Mouse (Mus musculus): ENCODE results near the gene Lrrc56. TPM values are rescaled to one million over a fixed set of nuclear protein-coding genes. Genes with fewer than 3 reads are reported as not detected.
"Not testable (repeated sequence)": the region's sequence is repeated elsewhere in the genome, so short reads cannot be mapped to it uniquely, and the experiment has no call there.

The Lrrc56 gene
- polyA plus RNA-seq, 1 experiment from 2014 or later = 4.4 TPM

DNA sequence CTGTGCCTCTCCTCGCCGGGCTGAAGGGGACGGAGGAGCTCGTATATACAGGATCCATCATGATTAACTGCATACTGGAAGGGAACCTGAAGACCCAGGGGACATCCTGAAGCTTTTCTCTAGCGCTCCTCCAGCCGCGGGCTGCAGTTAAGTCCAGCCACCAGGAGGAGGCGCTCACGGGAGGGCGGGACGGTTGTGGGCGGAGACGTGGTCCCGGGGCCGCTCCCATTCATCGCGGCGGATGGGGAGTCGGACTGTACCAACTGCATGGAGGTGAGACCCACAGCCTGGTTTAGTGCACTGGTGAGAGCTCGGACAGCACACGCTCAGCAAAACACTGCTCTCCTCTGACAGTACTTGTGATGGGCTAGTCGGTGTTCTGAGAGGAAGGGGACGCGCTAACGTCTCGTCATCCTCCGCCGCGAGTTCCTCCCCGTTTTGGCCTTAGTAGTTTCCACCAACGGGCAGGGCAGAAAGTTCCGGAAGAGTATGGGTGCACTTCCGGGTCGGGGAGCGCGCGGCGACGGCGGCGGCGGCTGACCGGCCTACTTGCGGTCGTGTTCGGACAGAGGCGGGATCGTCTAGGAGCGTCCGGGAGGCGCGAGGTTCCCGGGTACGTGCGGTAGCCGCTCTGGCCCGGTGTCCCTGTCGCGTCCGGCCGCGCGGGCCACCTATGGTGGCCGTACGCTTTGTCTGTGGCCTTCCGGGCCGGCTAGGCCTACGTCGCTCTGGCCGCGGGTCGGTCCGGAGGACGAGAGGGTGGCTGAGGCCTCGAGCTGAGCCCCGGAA, 34.5 kb downstream of the Lrrc56 start, which contains the start of gene Phrf1:
Gene Phrf1 (plus strand): TSS at position 506 of the 789 bp plus-strand sequence.
- WGBS = under 1% methylated on average over 76 of the region's 76 CpGs
- Histone ChIP-seq H3K4me2 (ENCODE audit: low read depth, low read length) (peak within 1 kb of the TSS; percentile 94), H3K9me3 (ENCODE audit: control insufficient read depth, low read length) (no peaks in the 10 kb centered on the region), H3K4me3 (ENCODE audit: low read depth, low read length) (peak within 1 kb of the TSS; percentile 99), H3K9ac (replicated peaks; ENCODE audit: low read depth, low read length) (peak within 1 kb of the TSS; percentile 93), H3K27me3 (ENCODE audit: control insufficient read depth, insufficient read depth, low read length) (peaks cover 5% of the 10 kb centered on the region; the same call in 1 of the 2 replicates), H3K36me3 (ENCODE audit: control insufficient read depth, insufficient read depth, low read length) (peaks cover 18% of the 10 kb centered on the region), H3K27ac (ENCODE audit: low read depth, low read length) (peak within 1 kb of the TSS; percentile 96), H3K4me1 (ENCODE audit: control insufficient read depth, insufficient read depth, low read length) (peaks cover 15% of the 10 kb centered on the region)
- ATAC-seq (ENCODE audit: low read depth) = peak; percentile 93

DNA sequence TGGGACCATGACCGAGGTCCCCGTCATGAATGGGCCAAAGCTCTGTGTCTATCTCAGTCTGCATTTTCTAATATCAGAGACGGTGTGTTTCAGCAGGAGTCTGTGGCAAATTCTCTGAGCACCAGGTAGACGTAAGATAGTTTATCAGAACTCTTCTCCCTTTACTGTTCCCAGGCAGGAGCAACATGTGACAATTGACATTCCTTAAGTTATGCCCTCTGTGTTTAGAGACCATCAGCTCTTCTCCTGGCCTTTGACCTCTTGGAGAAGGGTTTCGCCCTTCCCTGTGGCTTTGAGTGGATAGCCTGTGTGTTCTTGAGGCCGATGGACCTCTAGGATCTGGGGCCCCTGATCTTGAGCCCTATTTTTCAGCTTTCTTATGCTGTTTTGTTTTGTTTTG, 35.7 kb downstream of the Lrrc56 start:
- Histone ChIP-seq H3K36me3 (ENCODE audit: control insufficient read depth, insufficient read depth, low read length) (peaks cover 25% of the 10 kb centered on the region), H3K27ac (ENCODE audit: low read depth, low read length) (no peak overlapping the region), H3K9me3 (ENCODE audit: control insufficient read depth, low read length) (no peaks in the 10 kb centered on the region), H3K9ac (replicated peaks; ENCODE audit: low read depth, low read length) (peak overlapping the region; percentile 93), H3K4me3 (ENCODE audit: low read depth, low read length) (peak overlapping the region; percentile 99), H3K27me3 (ENCODE audit: control insufficient read depth, insufficient read depth, low read length) (peaks cover 5% of the 10 kb centered on the region; the same call in 1 of the 2 replicates), H3K4me2 (ENCODE audit: low read depth, low read length) (peak overlapping the region; percentile 94), H3K4me1 (ENCODE audit: control insufficient read depth, insufficient read depth, low read length) (peaks cover 15% of the 10 kb centered on the region)
- WGBS = 67% methylated on average over 6 of the region's 6 CpGs
- no peak for ATAC-seq (ENCODE audit: low read depth)

DNA sequence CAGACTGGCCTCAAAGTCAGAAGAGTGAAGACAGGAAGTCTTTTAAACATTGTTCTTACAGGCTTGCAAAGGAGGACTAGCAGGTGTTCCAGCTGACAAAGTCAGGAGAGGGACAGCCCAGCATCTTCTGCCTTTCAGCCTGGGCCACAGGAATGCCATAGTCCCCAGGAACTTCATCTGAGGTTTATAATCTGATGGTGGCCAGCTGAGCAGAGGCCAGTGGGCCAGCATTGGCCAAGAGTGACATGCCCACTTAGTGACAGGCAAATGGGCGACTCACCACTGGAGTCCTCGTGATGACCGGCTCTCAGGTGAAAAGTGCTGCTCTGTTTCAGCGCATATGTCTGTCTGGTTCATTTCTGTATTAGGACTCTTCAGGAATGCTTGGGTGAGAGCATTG, 36.6 kb downstream of the Lrrc56 start:
- H3K27ac ChIP-seq (ENCODE audit: low read depth, low read length) = no peak overlapping the region
- H3K36me3 ChIP-seq (ENCODE audit: control insufficient read depth, insufficient read depth, low read length) = peaks cover 33% of the 10 kb centered on the region
- no peak for ATAC-seq (ENCODE audit: low read depth)
- H3K9me3 ChIP-seq (ENCODE audit: control insufficient read depth, low read length) = no peaks in the 10 kb centered on the region
- no peak overlapping the region for H3K4me3 ChIP-seq (ENCODE audit: low read depth, low read length)
- H3K4me1 ChIP-seq (ENCODE audit: control insufficient read depth, insufficient read depth, low read length) = peaks cover 15% of the 10 kb centered on the region
- H3K9ac ChIP-seq (replicated peaks; ENCODE audit: low read depth, low read length) = no peak overlapping the region
- WGBS = 97% methylated on average over 4 of the region's 4 CpGs
- no peak overlapping the region for H3K4me2 ChIP-seq (ENCODE audit: low read depth, low read length)
- peaks cover 5% of the 10 kb centered on the region; the same call in 1 of the 2 replicates for H3K27me3 ChIP-seq (ENCODE audit: control insufficient read depth, insufficient read depth, low read length)

DNA sequence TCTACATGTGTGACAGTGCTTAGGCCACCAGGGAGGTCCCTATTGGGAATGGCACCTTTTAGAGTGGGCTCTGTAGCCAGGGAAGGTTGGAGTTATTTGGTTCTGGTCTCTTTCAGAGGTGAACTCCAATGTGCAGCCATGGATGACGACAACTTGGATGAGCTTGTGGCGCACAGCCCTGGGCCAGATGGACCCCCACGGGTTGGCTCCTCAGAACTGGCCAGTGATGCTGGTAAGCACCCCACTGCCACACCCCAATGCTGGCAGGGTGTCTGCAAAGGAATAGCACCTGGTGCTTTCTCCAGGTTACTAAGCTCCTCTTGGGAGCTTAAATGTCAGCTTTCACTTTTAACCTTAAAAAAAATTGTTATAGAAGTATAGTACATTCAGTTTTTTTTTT, 37.2 kb downstream of the Lrrc56 start:
- no peak for ATAC-seq (ENCODE audit: low read depth)
- H3K9ac ChIP-seq (replicated peaks; ENCODE audit: low read depth, low read length) = no peak overlapping the region
- peaks cover 5% of the 10 kb centered on the region; the same call in 1 of the 2 replicates for H3K27me3 ChIP-seq (ENCODE audit: control insufficient read depth, insufficient read depth, low read length)
- peaks cover 15% of the 10 kb centered on the region for H3K4me1 ChIP-seq (ENCODE audit: control insufficient read depth, insufficient read depth, low read length)
- no peak overlapping the region for H3K4me3 ChIP-seq (ENCODE audit: low read depth, low read length)
- no peaks in the 10 kb centered on the region for H3K9me3 ChIP-seq (ENCODE audit: control insufficient read depth, low read length)
- H3K36me3 ChIP-seq (ENCODE audit: control insufficient read depth, insufficient read depth, low read length) = peaks cover 36% of the 10 kb centered on the region
- no peak overlapping the region for H3K4me2 ChIP-seq (ENCODE audit: low read depth, low read length)
- 94% methylated on average over 3 of the region's 3 CpGs for WGBS
- no peak overlapping the region for H3K27ac ChIP-seq (ENCODE audit: low read depth, low read length)

DNA sequence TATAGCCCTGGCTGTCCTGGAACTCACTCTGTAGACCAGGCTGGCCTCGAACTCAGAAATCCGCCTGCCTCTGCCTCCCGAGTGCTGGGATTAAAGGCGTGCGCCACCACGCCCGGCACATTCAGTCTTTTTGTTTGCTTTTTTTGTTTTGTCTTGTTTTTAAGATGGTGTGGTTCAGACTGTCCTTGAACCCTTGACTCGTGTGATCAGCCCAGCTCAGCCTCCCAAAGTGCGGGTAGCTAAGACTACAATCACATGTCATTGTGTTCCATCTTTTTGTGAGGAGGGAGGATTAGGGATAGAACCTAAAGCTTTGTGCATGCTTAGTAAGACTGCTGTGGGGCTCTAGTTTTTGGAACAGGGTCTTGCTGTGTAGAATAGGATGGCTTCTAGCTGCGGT, 37.6 kb downstream of the Lrrc56 start:
- peaks cover 5% of the 10 kb centered on the region; the same call in 1 of the 2 replicates for H3K27me3 ChIP-seq (ENCODE audit: control insufficient read depth, insufficient read depth, low read length)
- H3K36me3 ChIP-seq (ENCODE audit: control insufficient read depth, insufficient read depth, low read length) = peaks cover 39% of the 10 kb centered on the region

DNA sequence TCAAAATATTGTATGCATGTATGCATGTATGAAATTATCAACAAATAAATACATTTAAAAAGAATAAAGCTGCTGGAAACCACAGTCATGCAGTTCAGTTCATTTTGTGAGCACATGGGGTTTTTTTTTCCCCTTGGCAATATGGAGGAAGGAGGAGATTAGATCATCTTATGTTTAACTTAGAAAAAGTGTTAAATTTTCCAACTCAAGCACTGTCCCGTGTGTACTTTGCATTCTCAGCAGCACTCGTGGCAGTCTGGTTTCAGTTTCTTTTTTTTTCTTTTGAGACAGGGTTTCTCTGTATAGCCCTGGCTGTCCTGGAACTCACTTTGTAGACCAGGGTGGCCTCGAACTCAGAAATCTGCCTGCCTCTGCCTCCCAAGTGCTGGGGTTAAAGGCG, 56.5 kb downstream of the Lrrc56 start:
- peaks cover 36% of the 10 kb centered on the region for H3K36me3 ChIP-seq (ENCODE audit: control insufficient read depth, insufficient read depth, low read length)
- H3K9ac ChIP-seq (replicated peaks; ENCODE audit: low read depth, low read length); H3K27me3 ChIP-seq (ENCODE audit: control insufficient read depth, insufficient read depth, low read length); ATAC-seq (ENCODE audit: low read depth); H3K27ac ChIP-seq (ENCODE audit: low read depth, low read length); H3K4me1 ChIP-seq (ENCODE audit: control insufficient read depth, insufficient read depth, low read length); H3K4me2 ChIP-seq (ENCODE audit: low read depth, low read length); H3K4me3 ChIP-seq (ENCODE audit: low read depth, low read length); H3K9me3 ChIP-seq (ENCODE audit: control insufficient read depth, low read length): not testable (repeated sequence)
- 91% methylated on average over 4 of the region's 4 CpGs for WGBS

More for the DNA sequence above, 37.6 kb downstream of the Lrrc56 start:
- Histone ChIP-seq H3K27ac (ENCODE audit: low read depth, low read length) (no peak overlapping the region), H3K4me3 (ENCODE audit: low read depth, low read length) (no peak overlapping the region), H3K9me3 (ENCODE audit: control insufficient read depth, low read length) (no peaks in the 10 kb centered on the region), H3K9ac (replicated peaks; ENCODE audit: low read depth, low read length) (no peak overlapping the region), H3K4me1 (ENCODE audit: control insufficient read depth, insufficient read depth, low read length) (peaks cover 15% of the 10 kb centered on the region), H3K4me2 (ENCODE audit: low read depth, low read length) (no peak overlapping the region)
- WGBS = 92% methylated on average over 10 of the region's 10 CpGs
- ATAC-seq (ENCODE audit: low read depth) = no peak

DNA sequence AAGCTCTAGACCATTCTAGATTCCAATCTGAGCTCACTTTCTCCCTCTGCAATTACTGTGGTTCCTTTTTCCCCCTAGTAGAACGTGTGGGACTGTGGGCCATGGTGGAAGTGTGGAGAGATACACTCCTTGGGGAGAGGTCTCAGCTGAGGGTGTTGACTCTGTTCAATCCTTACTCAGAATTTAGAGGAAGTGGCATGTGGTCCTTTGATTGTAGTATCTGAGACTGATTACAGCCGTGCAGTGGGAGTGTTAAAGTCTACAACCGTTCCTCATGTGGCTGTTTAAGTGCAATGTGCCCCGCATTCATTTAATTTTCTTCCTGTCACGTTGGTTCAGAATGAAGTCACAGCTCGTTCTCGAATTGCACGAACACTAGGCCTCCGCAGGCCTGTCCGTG, 62.2 kb downstream of the Lrrc56 start:
- Histone ChIP-seq H3K9ac (replicated peaks; ENCODE audit: low read depth, low read length) (no peak overlapping the region), H3K27me3 (ENCODE audit: control insufficient read depth, insufficient read depth, low read length) (no peaks in the 10 kb centered on the region), H3K4me3 (ENCODE audit: low read depth, low read length) (no peak overlapping the region), H3K4me1 (ENCODE audit: control insufficient read depth, insufficient read depth, low read length) (no peaks in the 10 kb centered on the region), H3K36me3 (ENCODE audit: control insufficient read depth, insufficient read depth, low read length) (peaks cover 70% of the 10 kb centered on the region), H3K4me2 (ENCODE audit: low read depth, low read length) (no peak overlapping the region), H3K9me3 (ENCODE audit: control insufficient read depth, low read length) (no peaks in the 10 kb centered on the region), H3K27ac (ENCODE audit: low read depth, low read length) (no peak overlapping the region)
- 94% methylated on average over 10 of the region's 10 CpGs for WGBS
- ATAC-seq (ENCODE audit: low read depth) = no peak

MicroRNAs within 50 kb of the gene (microRNA counts, 519-probe panel; counts per million panel counts)
- microRNA mmu-miR-210 = 3,922 counts per million, percentile 41 among the panel's probes with 10 or more counts

Small RNA genes lying within 50 kb of the gene (microRNA-seq; reads per million reads assigned to microRNA genes)
- gene Mir210 = 222 reads per million, percentile 57 among the genes with 10 or more reads in this experiment

Other genes with a start within 250 kb of the Lrrc56 start
- gene Ifitm5, start 243.9 kb upstream of the Lrrc56 start, polyA plus RNA-seq (2014; fragmentation: Nextera tagmentation; extraction: Ambion mirVana) = 0.28 and 0.62 TPM in 2 replicates
- gene Gm45717, start 238.2 kb upstream of the Lrrc56 start, polyA plus RNA-seq (2014; fragmentation: Nextera tagmentation; extraction: Ambion mirVana) = not detected in 2 replicates
- gene Ifitm2, start 238.2 kb upstream of the Lrrc56 start, polyA plus RNA-seq (2014; fragmentation: Nextera tagmentation; extraction: Ambion mirVana) = 103 and 195 TPM in 2 replicates
- 3.5 and 23.6 TPM in 2 replicates for gene Ifitm1, start 226.9 kb upstream of the Lrrc56 start, polyA plus RNA-seq (2014; fragmentation: Nextera tagmentation; extraction: Ambion mirVana)
- 19.3 and 34.1 TPM in 2 replicates for gene Ifitm3, start 183.4 kb upstream of the Lrrc56 start, polyA plus RNA-seq (2014; fragmentation: Nextera tagmentation; extraction: Ambion mirVana)
- 0.58 and 0.88 TPM in 2 replicates for gene Ifitm6, start 176.2 kb upstream of the Lrrc56 start, polyA plus RNA-seq (2014; fragmentation: Nextera tagmentation; extraction: Ambion mirVana)
- gene Gm17387, start 165.0 kb upstream of the Lrrc56 start, polyA plus RNA-seq (2014; fragmentation: Nextera tagmentation; extraction: Ambion mirVana) = not detected in 2 replicates
- 34.8 and 36.6 TPM in 2 replicates for gene B4galnt4, start 133.1 kb upstream of the Lrrc56 start, polyA plus RNA-seq (2014; fragmentation: Nextera tagmentation; extraction: Ambion mirVana)
- not detected in 2 replicates for gene Pkp3, start 115.9 kb upstream of the Lrrc56 start, polyA plus RNA-seq (2014; fragmentation: Nextera tagmentation; extraction: Ambion mirVana)
- 1.2 and 2.2 TPM in 2 replicates for gene Sigirr, start 93.6 kb upstream of the Lrrc56 start, polyA plus RNA-seq (2014; fragmentation: Nextera tagmentation; extraction: Ambion mirVana)
- gene Ano9, start 76.4 kb upstream of the Lrrc56 start, polyA plus RNA-seq (2014; fragmentation: Nextera tagmentation; extraction: Ambion mirVana) = 0.14 and 0.63 TPM in 2 replicates
- gene Ptdss2, start 71.8 kb upstream of the Lrrc56 start, polyA plus RNA-seq (2014; fragmentation: Nextera tagmentation; extraction: Ambion mirVana) = 71.7 and 80.8 TPM in 2 replicates
- gene Rnh1, start 21.3 kb upstream of the Lrrc56 start, polyA plus RNA-seq (2014; fragmentation: Nextera tagmentation; extraction: Ambion mirVana) = 45.3 and 54.3 TPM in 2 replicates
- gene Hras, start 152 bp upstream of the Lrrc56 start, polyA plus RNA-seq (2014; fragmentation: Nextera tagmentation; extraction: Ambion mirVana) = 152 and 166 TPM in 2 replicates
- 0.21 and 0.45 TPM in 2 replicates for gene Lmntd2, start 19.9 kb downstream of the Lrrc56 start, polyA plus RNA-seq (2014; fragmentation: Nextera tagmentation; extraction: Ambion mirVana)
- gene Rassf7, start 21.7 kb downstream of the Lrrc56 start, polyA plus RNA-seq (2014; fragmentation: Nextera tagmentation; extraction: Ambion mirVana) = 24.8 and 25.3 TPM in 2 replicates
- gene Phrf1, start 34.6 kb downstream of the Lrrc56 start, polyA plus RNA-seq (2014; fragmentation: Nextera tagmentation; extraction: Ambion mirVana) = 59.5 and 72.3 TPM in 2 replicates
- gene Irf7, start 72.3 kb downstream of the Lrrc56 start, polyA plus RNA-seq (2014; fragmentation: Nextera tagmentation; extraction: Ambion mirVana) = 0.57 and 0.66 TPM in 2 replicates
- gene Cdhr5, start 82.6 kb downstream of the Lrrc56 start, polyA plus RNA-seq (2014; fragmentation: Nextera tagmentation; extraction: Ambion mirVana) = not detected in 2 replicates
- gene Sct, start 85.0 kb downstream of the Lrrc56 start, polyA plus RNA-seq (2014; fragmentation: Nextera tagmentation; extraction: Ambion mirVana) = 3.9 and 4.2 TPM in 2 replicates
- gene Drd4, start 97.8 kb downstream of the Lrrc56 start, polyA plus RNA-seq (2014; fragmentation: Nextera tagmentation; extraction: Ambion mirVana) = 0.73 and 0.90 TPM in 2 replicates
- 186 and 228 TPM in 2 replicates for gene Deaf1, start 133.5 kb downstream of the Lrrc56 start, polyA plus RNA-seq (2014; fragmentation: Nextera tagmentation; extraction: Ambion mirVana)
- 36.7 and 40.2 TPM in 2 replicates for gene Tmem80, start 133.6 kb downstream of the Lrrc56 start, polyA plus RNA-seq (2014; fragmentation: Nextera tagmentation; extraction: Ambion mirVana)
- gene Eps8l2, start 144.7 kb downstream of the Lrrc56 start, polyA plus RNA-seq (2014; fragmentation: Nextera tagmentation; extraction: Ambion mirVana) = 0.33 and 0.51 TPM in 2 replicates
- 265 and 311 TPM in 2 replicates for gene Taldo1, start 198.0 kb downstream of the Lrrc56 start, polyA plus RNA-seq (2014; fragmentation: Nextera tagmentation; extraction: Ambion mirVana)
- gene Gatd1, start 220.0 kb downstream of the Lrrc56 start, polyA plus RNA-seq (2014; fragmentation: Nextera tagmentation; extraction: Ambion mirVana) = 42.7 and 44.8 TPM in 2 replicates
- gene Cend1, start 235.3 kb downstream of the Lrrc56 start, polyA plus RNA-seq (2014; fragmentation: Nextera tagmentation; extraction: Ambion mirVana) = 51.6 and 70.7 TPM in 2 replicates
- 66.9 and 80.4 TPM in 2 replicates for gene Slc25a22, start 243.7 kb downstream of the Lrrc56 start, polyA plus RNA-seq (2014; fragmentation: Nextera tagmentation; extraction: Ambion mirVana)
- gene Pidd1, start 249.9 kb downstream of the Lrrc56 start, polyA plus RNA-seq (2014; fragmentation: Nextera tagmentation; extraction: Ambion mirVana) = 2.0 and 2.5 TPM in 2 replicates

Data from neural tube, embryonic 14.5 days (tissue).